Mouse (Mus musculus) thymus, adult 2 months (tissue): ENCODE results near the gene Prkce.

Experiments used
- CTCF ChIP-seq: fragments of 200-500 bp; IDR thresholded peaks from 2 replicates; pipeline ENCODE4 v1.5.1; 2012; ENCODE audit warnings: mild to moderate bottlenecking, control low read depth, low read length, moderate library complexity, borderline replicate concordance; ENCODE audit not compliant: control insufficient read depth, poor library complexity, insufficient read depth; ENCODE audit errors: extremely low read depth
- POLR2A ChIP-seq: fragments of 200-500 bp; IDR thresholded peaks from 2 replicates; pipeline ENCODE4 v1.6.1; 2012; ENCODE audit warnings: mild to moderate bottlenecking, low read length, control low read depth, moderate library complexity; ENCODE audit not compliant: control insufficient read depth, poor library complexity, insufficient read depth; ENCODE audit errors: extremely low read depth

- no peak for TF ChIP-seq CTCF
- TF ChIP-seq POLR2A = no peak
Observed at GRCm38 (mm10) chr17:86212204-86212603, 44.6 kb downstream of the Prkce start.
